Mouse (Mus musculus): ENCODE measurements around the gene Rftn2. TPM values are rescaled to one million over a fixed set of nuclear protein-coding genes. Genes with fewer than 3 reads are reported as not detected.
"Not testable (repeated sequence)": the region's sequence is repeated elsewhere in the genome, so short reads cannot be mapped to it uniquely, and the experiment has no call there.

Rftn2 gene
- polyA plus RNA-seq, 1 experiment from 2014 or later, result 8.6 TPM

DNA sequence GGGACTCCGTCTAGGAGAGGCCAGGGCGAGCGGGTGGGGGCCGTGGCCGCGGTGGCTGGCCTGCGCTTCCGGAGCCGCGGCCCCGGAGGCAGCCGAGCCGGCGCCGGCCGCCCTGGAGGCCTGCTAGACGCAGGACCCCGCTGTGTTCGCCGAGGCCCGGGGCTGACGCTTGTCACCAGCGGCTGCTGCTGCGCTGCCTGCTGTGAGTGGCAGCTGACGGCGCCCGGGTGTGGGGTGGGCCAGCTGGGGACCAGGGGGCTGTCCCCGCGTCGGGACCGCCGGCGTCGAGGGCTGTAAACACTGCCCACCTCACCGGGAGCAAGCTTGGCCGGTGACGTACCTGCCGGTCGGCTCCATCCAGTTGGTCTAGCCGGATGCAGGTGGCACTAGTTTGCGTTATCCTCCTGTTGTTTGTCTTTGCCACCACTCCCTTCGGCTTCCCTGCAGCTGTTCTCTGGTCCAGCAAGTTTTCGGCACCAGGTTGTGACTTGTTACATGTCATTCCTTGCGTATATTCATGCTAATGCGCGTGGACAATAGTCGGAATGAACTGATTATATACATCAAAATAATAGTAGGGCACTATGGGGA is 95.1 kb downstream of the Rftn2 start:
- H3K36me3 ChIP-seq, result no peaks in the 10 kb centered on the region
- H3K4me1 ChIP-seq, result peaks cover 5% of the 10 kb centered on the region
- peak; percentile 82 for ATAC-seq (ENCODE audit: insufficient read depth, low FRiP score, low read depth)
- no peaks in the 10 kb centered on the region for H3K27me3 ChIP-seq (replicated peaks)
- WGBS, result under 1% methylated on average over 46 of the region's 47 CpGs
- peak overlapping the region; percentile 57 for H3K4me2 ChIP-seq
- H3K9ac ChIP-seq, result peak overlapping the region; percentile 100
- H3K27ac ChIP-seq, result peak overlapping the region; percentile 99
- peak overlapping the region; percentile 98 for H3K4me3 ChIP-seq (replicated peaks)
- H3K9me3 ChIP-seq, result no peaks in the 10 kb centered on the region

DNA sequence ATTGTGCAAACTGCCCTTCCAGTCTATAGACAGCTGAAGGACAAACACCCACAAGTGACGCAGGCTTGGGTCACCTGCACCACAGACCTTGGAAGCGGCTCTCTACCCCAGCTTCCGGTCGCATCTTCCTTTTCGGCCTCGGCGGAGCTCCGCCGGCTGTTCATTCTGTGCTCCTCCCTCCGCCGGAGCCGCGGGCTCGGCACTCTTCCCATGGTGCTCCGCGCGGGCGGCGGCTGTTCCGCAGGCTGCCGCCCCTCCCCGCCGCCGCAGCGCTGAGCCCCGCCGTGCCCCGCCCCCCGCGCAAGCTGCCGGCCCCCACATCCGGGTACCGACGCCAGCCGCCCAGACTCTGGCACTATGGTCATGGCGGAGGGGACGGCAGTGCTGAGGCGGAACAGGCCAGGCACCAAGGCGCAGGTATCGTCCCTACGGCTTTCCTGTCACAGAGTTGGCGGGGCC is 95.6 kb downstream of the Rftn2 start, which contains the start of gene Mob4:
TSS of gene Mob4 (plus strand) at position 289 of the 459 bp plus-strand sequence.
- no peaks in the 10 kb centered on the region for H3K27me3 ChIP-seq (replicated peaks)
- peak within 1 kb of the TSS; percentile 62 for H3K4me2 ChIP-seq
- 1% methylated on average over 42 of the region's 42 CpGs for WGBS
- H3K36me3 ChIP-seq, result no peaks in the 10 kb centered on the region
- peak within 1 kb of the TSS; percentile 98 for H3K4me3 ChIP-seq (replicated peaks)
- peak within 1 kb of the TSS; percentile 100 for H3K9ac ChIP-seq
- H3K27ac ChIP-seq, result peak within 1 kb of the TSS; percentile 99
- no peaks in the 10 kb centered on the region for H3K9me3 ChIP-seq
- ATAC-seq (ENCODE audit: insufficient read depth, low FRiP score, low read depth), result peak; percentile 96
- peaks cover 5% of the 10 kb centered on the region for H3K4me1 ChIP-seq

DNA sequence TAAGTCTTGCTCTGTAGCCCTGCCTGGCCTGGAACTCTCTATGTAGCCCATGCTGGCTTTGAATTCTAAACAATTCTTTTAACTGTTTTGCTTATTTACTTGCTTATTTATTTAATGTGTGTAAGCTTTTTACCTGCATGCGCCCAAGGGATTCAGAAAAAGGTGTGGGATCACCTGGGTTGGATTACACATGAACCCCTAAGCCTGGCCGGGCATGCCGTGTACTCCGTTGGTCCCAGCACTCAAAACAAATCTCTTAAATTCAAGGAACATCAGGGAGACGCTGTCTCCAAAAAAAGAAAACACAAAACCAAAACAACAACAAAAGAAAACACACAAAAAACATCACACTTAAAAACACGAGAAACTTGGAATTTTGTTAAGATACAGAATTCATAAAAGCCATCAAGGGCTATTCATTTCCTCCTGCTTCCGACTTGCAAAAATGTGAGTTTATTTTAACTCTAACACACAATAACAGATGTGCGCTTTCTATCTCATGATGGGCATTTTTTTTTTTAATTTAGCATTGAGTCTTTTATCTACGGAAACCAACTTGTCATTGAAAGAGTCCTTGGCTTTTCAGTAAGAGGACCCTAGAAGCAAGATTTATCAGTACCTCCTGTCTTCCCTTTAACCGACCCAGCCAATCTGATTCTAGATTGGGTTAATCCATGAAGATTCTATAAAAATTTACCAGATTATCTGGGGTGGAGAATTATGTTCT is 96.2 kb downstream of the Rftn2 start:
- H3K4me2 ChIP-seq, result peak overlapping the region; percentile 62
- no peak for ATAC-seq (ENCODE audit: insufficient read depth, low FRiP score, low read depth)
- no peak overlapping the region; the same call in 1 of the 2 replicates for H3K9ac ChIP-seq
- H3K27ac ChIP-seq, result peak overlapping the region; percentile 80
- no peaks in the 10 kb centered on the region for H3K27me3 ChIP-seq (replicated peaks)
- no peaks in the 10 kb centered on the region for H3K9me3 ChIP-seq
- peaks cover 5% of the 10 kb centered on the region for H3K4me1 ChIP-seq
- WGBS, result 61% methylated on average over 10 of the region's 10 CpGs
- no peaks in the 10 kb centered on the region for H3K36me3 ChIP-seq
- H3K4me3 ChIP-seq (replicated peaks), result peak overlapping the region; percentile 98

DNA sequence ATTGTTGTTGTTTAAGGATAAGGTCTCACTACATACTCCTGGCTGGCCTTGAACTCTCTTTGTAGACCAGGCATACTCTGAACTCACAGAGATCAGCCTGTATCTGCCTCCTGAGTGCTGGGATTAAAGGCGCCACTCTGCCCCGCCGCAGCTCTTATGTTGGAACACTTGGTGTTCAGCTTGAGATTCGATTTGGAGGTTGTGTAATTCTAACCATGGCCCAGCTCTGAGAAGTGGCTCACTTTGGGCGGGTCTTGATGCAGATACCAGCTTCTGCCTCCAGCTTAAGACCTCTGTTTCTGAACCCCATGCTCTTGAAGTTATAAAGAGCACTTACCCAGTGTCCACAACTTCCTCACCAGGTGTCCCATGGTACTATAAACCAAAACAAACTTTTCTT is 96.9 kb downstream of the Rftn2 start:
- Histone ChIP-seq H3K4me3 (replicated peaks) (no peak overlapping the region), H3K4me2 (no peak overlapping the region), H3K27me3 (replicated peaks) (no peaks in the 10 kb centered on the region), H3K27ac (no peak overlapping the region), H3K9ac (no peak overlapping the region), H3K9me3 (no peaks in the 10 kb centered on the region), H3K36me3 (no peaks in the 10 kb centered on the region), H3K4me1 (peaks cover 5% of the 10 kb centered on the region)
- no peak for ATAC-seq (ENCODE audit: insufficient read depth, low FRiP score, low read depth)
- WGBS, result 90% methylated on average over 5 of the region's 5 CpGs

DNA sequence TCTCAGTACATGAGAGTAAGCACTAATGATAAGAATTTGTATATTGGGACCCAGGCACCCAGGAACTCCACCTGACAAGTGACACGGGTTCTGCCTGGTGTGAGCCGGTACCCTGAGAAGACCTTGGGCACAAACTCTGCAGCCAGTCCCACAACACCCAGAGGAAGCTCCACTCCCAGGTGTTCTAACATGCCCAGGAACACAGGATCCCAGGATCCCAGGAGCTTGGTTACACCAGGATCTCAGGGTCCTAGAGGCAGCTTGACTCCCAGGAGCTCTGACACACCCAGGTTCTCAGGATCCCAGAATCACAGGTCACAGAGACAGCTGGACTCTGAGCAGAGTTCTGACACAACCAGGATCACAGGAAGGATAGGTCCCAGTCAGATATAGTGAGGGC is 102.4 kb downstream of the Rftn2 start:
- not testable (repeated sequence) for H3K27ac ChIP-seq; H3K27me3 ChIP-seq (replicated peaks); ATAC-seq (ENCODE audit: insufficient read depth, low FRiP score, low read depth); H3K4me1 ChIP-seq; H3K4me2 ChIP-seq; H3K9me3 ChIP-seq; H3K36me3 ChIP-seq; H3K9ac ChIP-seq; H3K4me3 ChIP-seq (replicated peaks)
- WGBS, result 98% methylated on average over 2 of the region's 2 CpGs

DNA sequence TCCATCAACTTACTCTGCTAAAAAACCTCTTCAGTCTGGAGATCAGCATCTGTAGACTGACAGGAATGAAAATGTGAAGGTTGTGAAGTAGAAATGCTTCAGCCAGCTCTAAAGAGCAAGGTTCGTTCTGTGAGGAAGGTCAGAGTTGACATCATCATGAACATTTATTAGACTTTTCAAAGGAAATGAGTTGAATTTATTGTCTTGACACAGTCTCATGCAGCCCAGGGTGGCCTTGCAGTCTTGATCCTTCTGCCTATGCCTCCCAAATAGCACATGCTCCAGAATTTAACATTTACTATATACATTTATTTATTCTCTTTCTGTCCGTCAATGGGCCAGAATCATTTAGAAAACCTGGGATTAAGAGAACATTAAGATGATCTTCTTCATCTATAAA is 103.0 kb downstream of the Rftn2 start:
- no peak for ATAC-seq (ENCODE audit: insufficient read depth, low FRiP score, low read depth)
- no peaks in the 10 kb centered on the region for H3K36me3 ChIP-seq
- WGBS, result 76% methylated on average over 2 of the region's 2 CpGs

DNA sequence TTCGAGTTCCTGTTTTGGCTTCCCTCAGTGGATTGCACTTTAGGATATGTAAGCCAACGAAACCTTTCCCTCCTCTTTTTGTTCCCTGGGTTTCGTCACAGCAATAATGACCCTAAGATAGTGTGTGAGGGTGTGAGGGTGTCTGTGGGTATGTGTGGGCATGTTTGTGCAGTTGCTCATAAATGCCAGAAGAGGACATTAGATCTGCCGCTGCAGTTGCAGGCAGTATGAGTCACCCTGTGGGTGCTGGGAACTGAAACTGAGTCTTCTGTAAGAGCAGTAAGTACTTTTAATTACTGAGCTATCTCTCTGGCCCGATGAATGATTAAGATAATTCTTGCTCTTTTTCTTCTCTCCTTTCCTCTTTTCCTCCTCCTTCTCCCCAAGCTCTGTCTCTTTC is 103.5 kb downstream of the Rftn2 start:
- Histone ChIP-seq H3K4me3 (replicated peaks) (no peak overlapping the region), H3K4me1 (no peaks in the 10 kb centered on the region), H3K4me2 (no peak overlapping the region), H3K9me3 (no peaks in the 10 kb centered on the region), H3K27ac (no peak overlapping the region), H3K9ac (no peak overlapping the region), H3K36me3 (no peaks in the 10 kb centered on the region), H3K27me3 (replicated peaks) (no peaks in the 10 kb centered on the region)
- no peak for ATAC-seq (ENCODE audit: insufficient read depth, low FRiP score, low read depth)
- 83% methylated on average over 5 of the region's 5 CpGs for WGBS

More for the DNA sequence above, 103.0 kb downstream of the Rftn2 start:
- H3K9me3 ChIP-seq, result no peaks in the 10 kb centered on the region
- H3K4me3 ChIP-seq (replicated peaks), result no peak overlapping the region
- H3K9ac ChIP-seq, result no peak overlapping the region
- H3K27ac ChIP-seq, result no peak overlapping the region
- no peaks in the 10 kb centered on the region for H3K4me1 ChIP-seq
- no peak overlapping the region for H3K4me2 ChIP-seq
- H3K27me3 ChIP-seq (replicated peaks), result no peaks in the 10 kb centered on the region

Other genes with a start within 250 kb of the Rftn2 start
- gene Sf3b1, start 199.3 kb downstream of the Rftn2 start, polyA plus RNA-seq (2015; fragmentation: Nextera tagmentation; extraction: Ambion mirVana), result 259 and 270 TPM in 2 replicates
- gene Coq10b, start 174.0 kb downstream of the Rftn2 start, polyA plus RNA-seq (2015; fragmentation: Nextera tagmentation; extraction: Ambion mirVana), result 20.5 and 21.2 TPM in 2 replicates
- 499 and 561 TPM in 2 replicates for gene Hspe1, start 138.7 kb downstream of the Rftn2 start, polyA plus RNA-seq (2015; fragmentation: Nextera tagmentation; extraction: Ambion mirVana)
- 436 and 499 TPM in 2 replicates for gene Hspd1, start 138.5 kb downstream of the Rftn2 start, polyA plus RNA-seq (2015; fragmentation: Nextera tagmentation; extraction: Ambion mirVana)
- gene Mob4, start 95.6 kb downstream of the Rftn2 start, polyA plus RNA-seq (2015; fragmentation: Nextera tagmentation; extraction: Ambion mirVana), result 144 and 156 TPM in 2 replicates
- gene Mars2, start 10.4 kb upstream of the Rftn2 start, polyA plus RNA-seq (2015; fragmentation: Nextera tagmentation; extraction: Ambion mirVana), result 3.4 and 3.6 TPM in 2 replicates
- 0.26 and 0.32 TPM in 2 replicates for gene Boll, start 136.7 kb upstream of the Rftn2 start, polyA plus RNA-seq (2015; fragmentation: Nextera tagmentation; extraction: Ambion mirVana)
- gene Plcl1, start 179.1 kb upstream of the Rftn2 start, polyA plus RNA-seq (2015; fragmentation: Nextera tagmentation; extraction: Ambion mirVana), result 2.5 and 2.6 TPM in 2 replicates

All from stomach, embryonic 15.5 days (tissue).